Mouse (Mus musculus): ENCODE results near the gene Olfr402. TPM values are rescaled to one million over a fixed set of nuclear protein-coding genes. Genes with fewer than 3 reads are reported as not detected.

The Olfr402 gene
- polyA plus RNA-seq, 1 experiment from 2014 or later, result not detected

Other genes with a start within 250 kb of the Olfr402 start
- not detected in 2 replicates for gene Olfr395, start 244.2 kb upstream of the Olfr402 start, polyA plus RNA-seq (2015; fragmentation: Nextera tagmentation; extraction: Ambion mirVana)
- not detected in 2 replicates for gene Olfr23, start 216.9 kb upstream of the Olfr402 start, polyA plus RNA-seq (2015; fragmentation: Nextera tagmentation; extraction: Ambion mirVana)
- not detected in 2 replicates for gene Olfr397, start 192.7 kb upstream of the Olfr402 start, polyA plus RNA-seq (2015; fragmentation: Nextera tagmentation; extraction: Ambion mirVana)
- not detected in 2 replicates for gene Olfr398, start 163.1 kb upstream of the Olfr402 start, polyA plus RNA-seq (2015; fragmentation: Nextera tagmentation; extraction: Ambion mirVana)
- not detected in 2 replicates for gene Olfr139, start 97.0 kb upstream of the Olfr402 start, polyA plus RNA-seq (2015; fragmentation: Nextera tagmentation; extraction: Ambion mirVana)
- gene Olfr399, start 96.9 kb upstream of the Olfr402 start, polyA plus RNA-seq (2015; fragmentation: Nextera tagmentation; extraction: Ambion mirVana), result not detected in 2 replicates
- gene Zfp616, start 83.6 kb upstream of the Olfr402 start, polyA plus RNA-seq (2015; fragmentation: Nextera tagmentation; extraction: Ambion mirVana), result not detected in 2 replicates
- gene Olfr401, start 39.8 kb upstream of the Olfr402 start, polyA plus RNA-seq (2015; fragmentation: Nextera tagmentation; extraction: Ambion mirVana), result not detected in 2 replicates
- not detected in 2 replicates for gene Olfr403, start 32.7 kb downstream of the Olfr402 start, polyA plus RNA-seq (2015; fragmentation: Nextera tagmentation; extraction: Ambion mirVana)
- not detected in 2 replicates for gene Olfr43, start 57.9 kb downstream of the Olfr402 start, polyA plus RNA-seq (2015; fragmentation: Nextera tagmentation; extraction: Ambion mirVana)
- not detected in 2 replicates for gene Olfr406, start 106.3 kb downstream of the Olfr402 start, polyA plus RNA-seq (2015; fragmentation: Nextera tagmentation; extraction: Ambion mirVana)
- gene Olfr59, start 130.2 kb downstream of the Olfr402 start, polyA plus RNA-seq (2015; fragmentation: Nextera tagmentation; extraction: Ambion mirVana), result not detected in 2 replicates
- gene Olfr410, start 184.5 kb downstream of the Olfr402 start, polyA plus RNA-seq (2015; fragmentation: Nextera tagmentation; extraction: Ambion mirVana), result not detected in 2 replicates
- not detected in 2 replicates for gene Olfr411, start 199.1 kb downstream of the Olfr402 start, polyA plus RNA-seq (2015; fragmentation: Nextera tagmentation; extraction: Ambion mirVana)
- gene Olfr412, start 208.5 kb downstream of the Olfr402 start, polyA plus RNA-seq (2015; fragmentation: Nextera tagmentation; extraction: Ambion mirVana), result not detected in 2 replicates